Mouse (Mus musculus) olfactory bulb, adult 2 months (tissue): ENCODE results near the gene Col5a3.

ENCODE experiments used
- CTCF ChIP-seq: fragments of 200-500 bp; IDR thresholded peaks from 2 replicates; pipeline ENCODE4 v1.5.1; 2012; ENCODE audit warnings: low read depth, mild to moderate bottlenecking, low read length, moderate library complexity; ENCODE audit not compliant: insufficient read depth
- POLR2A ChIP-seq: fragments of 200-500 bp; IDR thresholded peaks from 2 replicates; pipeline ENCODE4 v1.6.1; 2012; ENCODE audit warnings: mild to moderate bottlenecking, low read depth, low read length, moderate library complexity; ENCODE audit not compliant: insufficient read depth

- TF ChIP-seq POLR2A (no peak), CTCF (no peak)
Observed at GRCm38 (mm10) chr9:20745129-20745966, 69.5 kb downstream of the Col5a3 start.
